Mouse (Mus musculus) ES-Bruce4 (cell line): Measurements from ENCODE around the gene Axl. TPM values are rescaled to one million over a fixed set of nuclear protein-coding genes. Genes with fewer than 3 reads are reported as not detected.

ENCODE experiments used
- H3K27ac ChIP-seq: 2 replicates; pipeline ENCODE4 v1.5.1; 2012; ENCODE audit warnings: low read length, inconsistent platforms; ENCODE audit not compliant: insufficient read depth
- H3K27me3 ChIP-seq: 2 replicates; pipeline ENCODE4 v1.6.1; 2012; ENCODE audit warnings: mild to moderate bottlenecking, low read length, inconsistent platforms; ENCODE audit not compliant: control insufficient read depth, poor library complexity, insufficient read depth, severe bottlenecking
- H3K36me3 ChIP-seq: 2 replicates; pipeline ENCODE4 v1.6.1; 2012; ENCODE audit warnings: inconsistent platforms, mild to moderate bottlenecking, low read length, moderate library complexity; ENCODE audit not compliant: control insufficient read depth, poor library complexity, insufficient read depth, severe bottlenecking
- H3K4me1 ChIP-seq: one replicate; pipeline ENCODE4 v1.8.1; 2011; ENCODE audit warnings: low read length; ENCODE audit not compliant: control insufficient read depth, insufficient read depth
- H3K4me3 ChIP-seq: 2 replicates; pipeline ENCODE4 v1.5.1; 2011; ENCODE audit warnings: low read depth, mild to moderate bottlenecking, low read length
- H3K9ac ChIP-seq: 2 replicates; pipeline ENCODE4 v1.6.1; 2012; ENCODE audit warnings: low read depth, mild to moderate bottlenecking, inconsistent platforms; ENCODE audit not compliant: poor library complexity, severe bottlenecking
- H3K9me3 ChIP-seq: replicated peaks from 2 replicates; pipeline ENCODE4 v1.6.1; 2012; ENCODE audit warnings: mild to moderate bottlenecking, low read length, inconsistent platforms; ENCODE audit not compliant: control insufficient read depth, poor library complexity, insufficient read depth, severe bottlenecking
- CTCF ChIP-seq: IDR thresholded peaks from one replicate; pipeline ENCODE4 v1.8.1; 2011; ENCODE audit warnings: low read depth, low read length
- EP300 ChIP-seq: IDR thresholded peaks from 2 replicates; pipeline ENCODE4 v1.6.1; 2011; ENCODE audit warnings: low read depth, low read length; ENCODE audit not compliant: insufficient read depth
- POLR2A ChIP-seq: IDR thresholded peaks from one replicate; pipeline ENCODE4 v1.8.1; 2011; ENCODE audit warnings: low read length; ENCODE audit not compliant: insufficient read depth
- polyA plus RNA-seq: library from polyadenylated mRNA; stranded (reverse); fragments of >200 nt; gene quantifications from 2 replicates; pipeline ENCODE4 v1.2.4, GENCODE M21; 2011; ENCODE audit warnings: low read depth; ENCODE audit not compliant: missing spikeins, insufficient read depth, insufficient read length

Gene Axl
- polyA plus RNA-seq, 1 experiment, result 16.4 TPM

DNA sequence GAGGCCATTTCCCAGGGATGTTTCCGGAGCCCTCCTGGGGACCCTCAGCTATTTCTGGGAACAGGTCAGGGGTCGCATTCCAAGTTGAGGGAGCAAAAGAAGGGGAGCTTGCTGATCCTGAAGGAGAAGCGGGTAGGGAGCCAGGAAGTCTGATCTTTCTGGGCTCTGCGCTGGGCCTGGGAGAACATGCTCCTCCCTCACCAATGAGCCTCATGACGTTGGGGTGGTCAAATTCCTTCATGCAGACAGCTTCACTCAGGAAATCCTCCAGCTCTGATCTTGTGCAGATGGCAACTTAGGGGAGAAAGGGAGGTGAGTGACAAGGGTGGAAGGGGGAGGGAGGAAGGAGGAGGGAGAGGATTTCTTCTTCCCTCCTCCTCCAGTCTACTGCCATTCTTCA, 24.3 kb downstream of the Axl start:
- no peak overlapping the region for H3K4me3 ChIP-seq
- H3K36me3 ChIP-seq, result no peaks in the 10 kb centered on the region
- H3K27ac ChIP-seq, result no peak overlapping the region
- peaks cover 2% of the 10 kb centered on the region for H3K4me1 ChIP-seq
- TF ChIP-seq CTCF, result no peak
- no peak for TF ChIP-seq EP300
- no peak for TF ChIP-seq POLR2A
- no peaks in the 10 kb centered on the region for H3K27me3 ChIP-seq
- H3K9ac ChIP-seq, result no peak overlapping the region
- H3K9me3 ChIP-seq, result no peaks in the 10 kb centered on the region

DNA sequence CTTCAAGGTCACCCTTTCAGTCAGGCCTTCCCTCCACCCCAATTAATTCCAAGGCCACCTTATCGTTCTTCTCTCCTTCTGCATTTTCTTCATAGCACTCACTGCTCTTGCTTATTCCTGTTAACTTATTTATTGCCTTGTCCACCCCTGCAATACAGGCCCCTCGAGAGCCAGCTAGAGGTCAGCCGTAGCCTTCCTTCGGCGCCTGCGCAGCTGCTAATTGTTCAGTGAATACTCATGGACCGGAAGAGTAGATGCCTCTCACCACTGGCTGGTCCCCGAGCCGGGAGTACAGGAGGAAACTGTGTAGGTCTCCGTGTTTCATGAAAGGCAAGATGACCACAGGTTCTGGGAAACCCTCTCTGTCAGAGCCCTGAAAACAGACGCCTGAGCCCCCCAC, 24.8 kb downstream of the Axl start:
- Histone ChIP-seq H3K9me3 (no peaks in the 10 kb centered on the region), H3K4me1 (peaks cover 2% of the 10 kb centered on the region), H3K27me3 (no peaks in the 10 kb centered on the region), H3K4me3 (no peak overlapping the region), H3K36me3 (no peaks in the 10 kb centered on the region), H3K27ac (no peak overlapping the region), H3K9ac (no peak overlapping the region)
- TF ChIP-seq EP300 (no peak), CTCF (no peak), POLR2A (no peak)

DNA sequence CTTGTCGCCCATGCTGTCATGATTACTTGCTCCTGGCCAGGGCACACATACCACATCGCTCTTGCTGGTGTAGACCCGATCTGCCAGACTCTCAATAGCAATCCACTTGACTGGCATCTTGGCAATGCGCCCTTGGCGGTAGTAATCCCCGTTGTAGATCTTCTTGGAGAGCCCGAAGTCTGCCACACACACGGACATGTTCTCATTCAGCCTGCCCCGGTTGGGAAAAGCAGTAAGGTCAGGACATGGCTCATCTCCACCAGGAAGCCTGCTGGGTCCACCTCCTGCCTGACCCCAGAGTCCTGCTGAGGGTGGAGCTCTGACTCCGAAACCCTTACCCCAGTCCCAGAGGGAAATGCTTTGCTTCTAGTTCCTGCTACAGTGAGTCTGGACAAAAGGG, 27.2 kb downstream of the Axl start:
- TF ChIP-seq EP300 (no peak), POLR2A (no peak), CTCF (no peak)
- Histone ChIP-seq H3K36me3 (no peaks in the 10 kb centered on the region), H3K4me3 (no peak overlapping the region), H3K9me3 (no peaks in the 10 kb centered on the region), H3K27ac (no peak overlapping the region), H3K9ac (no peak overlapping the region), H3K27me3 (no peaks in the 10 kb centered on the region), H3K4me1 (peaks cover 2% of the 10 kb centered on the region)

DNA sequence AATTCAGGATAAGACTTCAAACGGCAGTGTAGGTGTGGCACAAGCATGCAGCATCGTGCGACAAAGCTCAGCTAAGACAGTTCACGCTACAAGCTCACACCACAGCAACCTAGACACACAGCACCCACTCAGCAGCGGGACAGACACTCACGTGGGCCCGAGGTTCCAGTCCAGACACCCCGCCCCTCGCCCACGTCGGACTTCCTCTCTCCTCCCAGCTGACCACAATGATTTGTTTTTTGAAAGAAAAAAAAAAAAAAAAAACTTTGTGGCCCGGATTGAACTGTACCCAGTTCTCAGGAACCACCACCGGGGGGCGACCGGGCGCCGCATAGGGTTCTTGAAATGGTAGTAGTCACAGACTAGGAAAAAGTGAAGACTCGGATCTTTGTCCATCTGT, 32.5 kb downstream of the Axl start:
- Histone ChIP-seq H3K4me1 (no peaks in the 10 kb centered on the region), H3K27ac (peak overlapping the region; percentile 92), H3K9ac (peak overlapping the region; percentile 99), H3K27me3 (no peaks in the 10 kb centered on the region), H3K36me3 (peaks cover 6% of the 10 kb centered on the region; the same call in 1 of the 2 replicates), H3K4me3 (peak overlapping the region; percentile 67), H3K9me3 (no peaks in the 10 kb centered on the region)
- TF ChIP-seq CTCF (peak; percentile 57), POLR2A (peak; percentile 55), EP300 (no peak)

DNA sequence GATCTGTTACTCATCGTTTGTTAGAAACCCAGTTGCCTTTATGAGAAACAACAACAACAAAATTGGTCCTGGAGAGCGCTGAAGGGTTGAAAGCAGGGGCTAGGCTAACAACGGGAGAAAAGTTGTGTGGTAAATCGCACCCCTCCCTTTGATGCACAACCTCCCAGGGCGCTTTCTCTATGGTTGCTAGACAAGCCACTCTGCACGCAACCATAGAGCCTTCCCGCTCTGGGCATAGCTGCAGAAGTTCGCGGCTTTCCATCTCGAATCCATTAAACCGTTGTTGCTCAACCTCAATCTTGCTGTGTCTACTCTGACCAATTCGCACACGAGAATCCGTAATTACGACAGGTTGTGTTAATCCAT, 33.1 kb downstream of the Axl start:
- TF ChIP-seq POLR2A (no peak), EP300 (no peak), CTCF (no peak)
- H3K27ac ChIP-seq, result peak overlapping the region; percentile 92
- no peaks in the 10 kb centered on the region for H3K4me1 ChIP-seq
- peak overlapping the region; percentile 67 for H3K4me3 ChIP-seq
- no peaks in the 10 kb centered on the region for H3K27me3 ChIP-seq
- H3K36me3 ChIP-seq, result peaks cover 11% of the 10 kb centered on the region
- peak overlapping the region; percentile 99 for H3K9ac ChIP-seq
- H3K9me3 ChIP-seq, result no peaks in the 10 kb centered on the region

DNA sequence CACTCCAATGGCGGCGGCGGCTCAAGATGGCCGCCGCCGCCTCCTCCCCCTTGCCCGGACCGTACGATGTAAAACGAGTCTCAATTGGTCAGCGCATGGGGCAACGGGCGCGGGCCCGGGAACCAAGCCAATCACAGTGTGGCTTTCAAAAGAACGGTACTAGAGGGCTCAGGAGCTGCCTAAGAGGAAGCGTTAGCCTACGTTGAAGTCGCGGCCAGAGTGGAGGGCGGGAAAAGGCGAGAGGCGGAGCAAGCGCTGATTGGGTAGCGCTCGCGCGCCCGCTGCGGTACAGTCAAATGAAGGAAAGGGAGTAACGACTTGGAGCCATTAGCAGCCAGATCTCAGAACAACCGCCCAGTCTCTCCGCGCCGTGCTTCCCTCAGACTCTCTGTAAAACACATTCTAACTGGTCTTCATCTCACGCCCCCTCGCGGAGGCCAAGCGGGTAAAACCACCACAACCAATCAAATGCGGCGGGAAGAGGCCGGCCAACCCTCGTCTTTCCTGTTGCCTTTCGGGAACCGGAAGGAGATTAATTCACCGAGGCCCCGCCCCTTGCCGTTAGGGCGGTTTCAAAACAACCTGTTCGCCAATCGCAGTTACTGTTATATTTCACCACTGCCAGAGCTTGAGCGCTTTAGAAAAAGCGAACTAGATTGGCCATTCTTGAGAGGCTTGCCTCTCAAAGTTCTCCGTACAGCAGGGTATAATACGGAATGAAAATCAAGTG, 33.6 kb downstream of the Axl start, which contains the start of gene Hnrnpul1:
TSS of gene Hnrnpul1 (minus strand) at position 20 of the 730 bp plus-strand sequence.
- H3K9me3 ChIP-seq, result no peaks in the 10 kb centered on the region
- peak within 1 kb of the TSS; percentile 92 for H3K27ac ChIP-seq
- H3K9ac ChIP-seq, result peak within 1 kb of the TSS; percentile 99
- no peaks in the 10 kb centered on the region for H3K27me3 ChIP-seq
- no peaks in the 10 kb centered on the region for H3K4me1 ChIP-seq
- H3K36me3 ChIP-seq, result peaks cover 15% of the 10 kb centered on the region
- TF ChIP-seq CTCF (peak; percentile 10), POLR2A (no peak), EP300 (0 out of 2 replicates have a peak, but pooled peaks have one; percentile 30)
- peak within 1 kb of the TSS; percentile 87 for H3K4me3 ChIP-seq
